9 mouse cellular contexts compared by ENCODE assay signal in genomic region chr2:92435023-92435422, GRCm38 (mm10). TPM values are rescaled to one million over a fixed set of nuclear protein-coding genes. Genes with fewer than 3 reads are reported as not detected.
DNase-seq lines count a peak whose midpoint lies in the region; ATAC-seq and TF ChIP-seq lines count a peak whose summit lies in the region.
"Had no signal": no experiment of that assay in that cellular context is flagged by ENCODE, and none has a peak within 500 bp of the region (broad histone marks: within the 10 kb centered on the region; RNA-seq: fewer than 3 reads in every experiment).

No protein-coding gene starts in this region.

- peak overlapping the region; percentile 57; the same call in 1 of the 2 replicates for H3K4me3 ChIP-seq in layer of hippocampus, adult 2 months
- H3K4me3 ChIP-seq in cortical plate, adult 2 months (ENCODE audit: insufficient read depth, low read length): no peak overlapping the region; the same call in 1 of the 2 replicates
- no peak overlapping the region for H3K4me3 ChIP-seq in forebrain, embryonic 11.5 days (ENCODE audit: low read depth, low read length)
- no peak overlapping the region for H3K4me3 ChIP-seq in liver, postnatal 0 days (ENCODE audit: low read depth, low read length)

- 50% methylated on average over 6 of the region's 6 CpGs for WGBS in forebrain, embryonic 11.5 days
- WGBS in liver, postnatal 0 days (ENCODE audit: insufficient replicate concordance): 59% methylated on average over 6 of the region's 6 CpGs

- no peak for TF ChIP-seq POLR2A in cortical plate, adult 2 months (IDR thresholded peaks at IDR 0.05; ENCODE audit: extremely low read depth, insufficient read depth, low read length)

- no peaks in the 10 kb centered on the region for H3K36me3 ChIP-seq in forebrain, embryonic 11.5 days (ENCODE audit: control insufficient read depth, insufficient read depth, low read length)
- no peaks in the 10 kb centered on the region for H3K36me3 ChIP-seq in liver, postnatal 0 days (replicated peaks; ENCODE audit: insufficient read depth, low read length)

- 0 out of 2 replicates have a peak overlapping the region, but pooled peaks have one; percentile 84 for H3K4me2 ChIP-seq in forebrain, embryonic 11.5 days (ENCODE audit: low read depth, low read length, severe bottlenecking)
- 0 out of 2 replicates have a peak overlapping the region, but pooled peaks have one; percentile 95 for H3K4me2 ChIP-seq in liver, postnatal 0 days (ENCODE audit: low read depth, low read length)

- peaks cover 10% of the 10 kb centered on the region; the same call in 1 of the 2 replicates for H3K4me1 ChIP-seq in cortical plate, adult 2 months (ENCODE audit: control insufficient read depth, insufficient read depth, low read length)
- H3K4me1 ChIP-seq in forebrain, embryonic 11.5 days (replicated peaks; ENCODE audit: control insufficient read depth, insufficient read depth, low read length): peaks cover 11% of the 10 kb centered on the region
- H3K4me1 ChIP-seq in liver, postnatal 0 days (ENCODE audit: insufficient read depth): peaks cover 28% of the 10 kb centered on the region

- no peaks in the 10 kb centered on the region for H3K9me3 ChIP-seq in forebrain, embryonic 11.5 days (ENCODE audit: control insufficient read depth, low read length)
- no peaks in the 10 kb centered on the region for H3K9me3 ChIP-seq in liver, postnatal 0 days (ENCODE audit: low read length)

- TF ChIP-seq EP300 in liver, postnatal 0 days (IDR thresholded peaks at IDR 0.05; ENCODE audit: low read depth): no peak

- no peak for TF ChIP-seq CTCF in layer of hippocampus, adult 2 months (conservative IDR thresholded peaks at IDR 0.05)
- TF ChIP-seq CTCF in cortical plate, adult 2 months (IDR thresholded peaks at IDR 0.05; ENCODE audit: extremely low read depth, insufficient read depth, low read length): no peak
- no peak for TF ChIP-seq CTCF in liver, postnatal 0 days (IDR thresholded peaks at IDR 0.05; ENCODE audit: low read depth)

- DNase-seq in layer of hippocampus, adult 2 months (ENCODE audit: low spot score in 2 of 2): no peak
- DNase-seq in layer of hippocampus, adult 8-10 months (ENCODE audit: low spot score in 2 of 2): no peak
- no peak for DNase-seq in forebrain, embryonic 11.5 days (ENCODE audit: low spot score)
- DNase-seq in liver, postnatal 0 days: no peak
- DNase-seq in right cerebral cortex, adult 2 months (ENCODE audit: low spot score in 2 of 2): no peak
- DNase-seq in frontal cortex, adult 2 months (ENCODE audit: extremely low spot score in 1 of 2, low spot score in 1 of 2): no peak
- DNase-seq: right cerebral cortex, postnatal 14 days; thymus, postnatal 25 days had no signal

- H3K27ac ChIP-seq in layer of hippocampus, adult 2 months: peak overlapping the region; percentile 96
- H3K27ac ChIP-seq in cortical plate, adult 2 months (ENCODE audit: insufficient read depth, low read length): peak overlapping the region; percentile 95
- H3K27ac ChIP-seq in forebrain, embryonic 11.5 days (ENCODE audit: low read depth, low read length): no peak overlapping the region
- no peak overlapping the region for H3K27ac ChIP-seq in liver, postnatal 0 days (ENCODE audit: low read depth)

- no peak for ATAC-seq in forebrain, embryonic 11.5 days (replicated peaks; ENCODE audit: low FRiP score)
- ATAC-seq in liver, postnatal 0 days: no peak

- no peaks in the 10 kb centered on the region for H3K27me3 ChIP-seq in forebrain, embryonic 11.5 days (ENCODE audit: control insufficient read depth, insufficient read depth, low read length)
- H3K27me3 ChIP-seq in liver, postnatal 0 days (ENCODE audit: insufficient read depth, low read length): no peaks in the 10 kb centered on the region

- no peak overlapping the region for H3K9ac ChIP-seq in forebrain, embryonic 11.5 days (ENCODE audit: low read length)
- no peak overlapping the region for H3K9ac ChIP-seq in liver, postnatal 0 days (replicated peaks)

RNA-seq across cellular contexts. Expression of gene Cry2, which starts 1.2 kb away (rescaled TPM):
- 100 to 1,000 TPM; 105 to 108 TPM for total RNA-seq in layer of hippocampus, adult 2 months (2021)
- 100 to 1,000 TPM; 105 to 117 (median 110) TPM for total RNA-seq in layer of hippocampus, adult 8-10 months (2022)
- 99.9 and 108 TPM in 2 replicates for polyA plus RNA-seq in cortical plate, adult 2 months (2012; rRNA removed)
- polyA plus RNA-seq in forebrain, embryonic 11.5 days (2014; fragmentation: Nextera tagmentation; extraction: Ambion mirVana): 24.0 and 25.5 TPM in 2 replicates
- polyA plus RNA-seq in liver, postnatal 0 days (2015; fragmentation: Nextera tagmentation; extraction: Ambion mirVana): 9.6 and 11.9 TPM in 2 replicates
- 94.1 and 100 TPM in 2 replicates for polyA plus RNA-seq in frontal cortex, adult 2 months (2012; rRNA removed)

RNA-seq across cellular contexts. Expression of gene Slc35c1, which starts 25.3 kb away (rescaled TPM):
- 10 to 100 TPM; 14.0 to 15.7 TPM for total RNA-seq in layer of hippocampus, adult 2 months (2021)
- total RNA-seq in layer of hippocampus, adult 8-10 months (2022): 10 to 100 TPM; 13.2 to 17.1 (median 14.7) TPM
- 14.0 and 14.2 TPM in 2 replicates for polyA plus RNA-seq in cortical plate, adult 2 months (2012; rRNA removed)
- polyA plus RNA-seq in forebrain, embryonic 11.5 days (2014; fragmentation: Nextera tagmentation; extraction: Ambion mirVana): 11.6 and 12.8 TPM in 2 replicates
- polyA plus RNA-seq in liver, postnatal 0 days (2015; fragmentation: Nextera tagmentation; extraction: Ambion mirVana): 9.0 and 9.3 TPM in 2 replicates
- 13.3 and 14.7 TPM in 2 replicates for polyA plus RNA-seq in frontal cortex, adult 2 months (2012; rRNA removed)

RNA-seq across cellular contexts. Expression of gene Mapk8ip1, which starts 34.0 kb away (rescaled TPM):
- 100 to 1,000 TPM; 338 to 354 TPM for total RNA-seq in layer of hippocampus, adult 2 months (2021)
- total RNA-seq in layer of hippocampus, adult 8-10 months (2022): 100 to 1,000 TPM; 287 to 306 (median 298) TPM
- 320 and 321 TPM in 2 replicates for polyA plus RNA-seq in cortical plate, adult 2 months (2012; rRNA removed)
- 35.9 and 41.4 TPM in 2 replicates for polyA plus RNA-seq in forebrain, embryonic 11.5 days (2014; fragmentation: Nextera tagmentation; extraction: Ambion mirVana)
- 2.6 and 2.8 TPM in 2 replicates for polyA plus RNA-seq in liver, postnatal 0 days (2015; fragmentation: Nextera tagmentation; extraction: Ambion mirVana)
- 288 and 299 TPM in 2 replicates for polyA plus RNA-seq in frontal cortex, adult 2 months (2012; rRNA removed)

RNA-seq across cellular contexts. Expression of gene 1700029I15Rik, which starts 52.7 kb away (rescaled TPM):
- 1 to 10 TPM; 4.5 to 5.0 TPM for total RNA-seq in layer of hippocampus, adult 2 months (2021)
- 1 to 10 TPM; 4.4 to 8.1 (median 6.4) TPM for total RNA-seq in layer of hippocampus, adult 8-10 months (2022)
- polyA plus RNA-seq in cortical plate, adult 2 months (2012; rRNA removed): 4.2 and 4.4 TPM in 2 replicates
- polyA plus RNA-seq in forebrain, embryonic 11.5 days (2014; fragmentation: Nextera tagmentation; extraction: Ambion mirVana): 2.3 and 3.6 TPM in 2 replicates
- polyA plus RNA-seq in liver, postnatal 0 days (2015; fragmentation: Nextera tagmentation; extraction: Ambion mirVana): 1.9 and 2.1 TPM in 2 replicates
- polyA plus RNA-seq in frontal cortex, adult 2 months (2012; rRNA removed): 6.9 and 7.5 TPM in 2 replicates

Comparison
In these comparisons a context has a peak if more than half of its experiments do, and no peak if none do; other contexts are left out.
1. H3K27ac ChIP-seq: peak in layer of hippocampus, adult 2 months (single experiment) and cortical plate, adult 2 months (single experiment); none in forebrain, embryonic 11.5 days (single experiment) and liver, postnatal 0 days (single experiment).